Mouse (Mus musculus) liver, adult 10 weeks (tissue): ENCODE results near the gene Hcn3. TPM values are rescaled to one million over a fixed set of nuclear protein-coding genes. Genes with fewer than 3 reads are reported as not detected.

Source experiments
- polyA plus RNA-seq: library from polyadenylated mRNA; stranded (reverse); fragments of 350-450 nt; fragmentation: Illumina TruSeq; extraction: RNeasy Lipid Tissue Mini Kit (QIAGEN cat#74804); gene quantifications from one replicate; pipeline ENCODE4 v1.2.3, GENCODE M21; 2014; ENCODE audit warnings: low read depth, low replicate concordance

Hcn3 gene
- polyA plus RNA-seq = not detected

DNA sequence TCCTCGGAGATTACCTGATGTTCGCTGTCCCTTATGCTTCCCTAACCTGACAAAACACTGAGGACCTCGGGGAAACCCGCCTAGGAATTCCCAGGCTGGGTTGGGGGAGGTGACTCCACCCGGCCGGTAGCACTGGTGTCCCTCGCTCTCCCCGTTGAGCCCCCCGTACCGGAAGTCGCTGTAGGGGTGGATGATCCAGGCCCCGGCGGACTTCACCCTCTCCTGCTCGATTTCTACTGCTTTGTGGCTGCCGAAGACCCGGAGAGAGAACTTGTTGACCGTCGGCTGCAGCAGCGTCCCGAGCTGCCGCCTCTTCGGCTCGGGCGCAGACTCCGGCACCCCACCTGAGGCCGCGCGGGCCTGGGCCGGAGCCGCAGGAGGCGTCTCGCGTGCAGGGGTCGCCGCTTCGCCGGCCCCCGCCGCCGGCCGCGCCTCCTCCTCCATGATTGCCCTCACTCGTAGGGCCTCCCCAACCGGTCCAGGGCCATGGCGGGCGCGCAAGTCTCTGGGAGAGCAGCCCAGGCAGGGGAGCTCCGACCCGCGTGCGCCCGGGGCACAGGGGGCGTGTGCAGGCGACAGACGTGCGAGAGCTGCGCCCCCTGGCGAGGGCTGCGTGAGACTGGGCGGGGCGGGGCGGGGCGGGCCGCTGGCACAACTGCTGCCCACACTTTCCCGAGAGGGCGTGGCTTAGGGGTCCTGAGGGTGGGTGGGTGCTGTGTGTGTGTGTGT is at the start of gene Hcn3:
TSS of gene Hcn3 (minus strand) at position 581 of the 729 bp plus-strand sequence.

DNA sequence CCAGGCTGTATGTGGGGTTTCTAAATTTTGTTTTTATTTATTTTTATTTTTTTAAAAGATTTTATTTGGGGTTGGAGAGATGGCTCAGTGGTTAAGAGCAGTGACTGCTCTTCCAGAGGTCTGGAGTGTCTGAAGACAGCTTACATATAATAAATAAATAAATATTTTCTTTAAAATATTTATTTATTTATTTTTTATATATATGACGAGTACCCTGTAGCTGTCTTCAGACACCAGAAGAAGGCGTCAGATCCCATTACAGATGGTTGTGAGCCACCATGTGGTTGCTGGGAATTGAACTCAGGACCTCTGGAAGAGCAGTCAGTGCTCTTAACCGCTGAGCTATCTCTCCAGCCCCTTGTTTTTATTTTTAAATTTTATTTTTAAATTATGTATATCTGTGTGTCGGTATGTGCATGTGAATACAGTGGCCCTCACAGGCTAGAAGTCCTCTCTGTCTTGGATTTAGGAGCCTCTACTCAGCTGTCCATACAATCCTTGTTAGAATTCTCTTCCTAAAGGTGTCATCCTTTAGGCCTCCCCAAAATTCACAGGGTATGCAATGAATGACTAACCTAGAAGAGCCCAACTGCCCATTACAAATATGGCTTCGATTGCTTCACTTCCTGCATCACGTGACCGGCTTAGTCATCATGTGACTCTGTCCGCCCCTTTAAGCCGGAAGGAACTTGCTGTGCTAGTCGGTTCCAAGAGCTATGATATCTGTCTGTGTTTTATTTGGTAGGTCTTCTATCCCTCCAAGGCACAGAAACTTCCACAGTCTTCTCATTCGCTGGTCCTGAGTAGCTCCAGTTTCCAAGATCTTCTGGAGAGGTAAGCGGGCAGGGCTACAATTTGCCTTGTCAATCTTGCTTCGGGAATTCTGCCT is 42.5 kb upstream of the Hcn3 start, which contains the start of gene Gba:
TSS of gene Gba (plus strand) at position 676 of the 889 bp plus-strand sequence.

DNA sequence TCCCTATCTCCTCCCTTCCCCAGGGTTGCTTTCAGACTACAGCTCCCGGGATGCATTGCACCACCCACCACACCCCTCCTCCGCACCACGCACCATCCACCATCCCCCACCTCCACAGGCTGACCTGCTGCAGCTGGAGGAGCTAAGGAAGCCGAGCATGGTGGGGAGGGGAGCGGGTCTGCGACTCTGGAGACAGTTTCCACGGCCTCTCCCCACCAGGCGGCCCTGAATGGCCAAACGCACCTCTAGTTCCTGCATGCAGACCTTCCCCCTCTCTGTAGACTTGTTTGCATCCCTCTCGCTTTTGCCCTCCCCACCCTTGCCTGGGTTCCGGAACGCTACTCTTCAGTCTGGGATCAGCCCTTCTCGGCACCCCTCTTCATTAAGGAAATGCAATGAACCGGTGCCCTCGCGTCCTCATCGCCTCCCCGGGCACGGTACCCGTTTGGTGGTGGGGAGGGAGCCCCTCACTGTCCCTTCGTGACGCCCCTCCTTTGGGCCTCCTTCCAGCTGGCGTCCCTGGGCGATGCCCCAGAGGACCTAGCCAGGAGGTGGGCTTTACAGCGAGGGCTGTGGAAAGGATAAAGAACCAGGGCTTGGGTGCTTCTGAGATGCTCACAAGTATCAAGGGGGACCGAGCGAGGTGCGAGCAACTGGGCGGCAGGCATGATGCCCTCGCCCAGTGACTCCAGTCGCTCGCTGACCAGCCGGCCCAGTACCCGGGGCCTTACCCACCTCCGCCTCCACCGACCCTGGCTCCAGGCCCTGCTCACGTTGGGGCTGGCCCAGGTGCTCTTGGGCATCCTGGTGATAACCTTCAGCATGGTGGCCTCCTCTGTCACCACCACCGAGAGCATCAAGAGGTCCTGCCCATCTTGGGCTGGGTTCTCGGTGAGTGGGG is 23.3 kb upstream of the Hcn3 start, which contains the start of gene Fam189b:
TSS of gene Fam189b (plus strand) at position 86 of the 901 bp plus-strand sequence.

DNA sequence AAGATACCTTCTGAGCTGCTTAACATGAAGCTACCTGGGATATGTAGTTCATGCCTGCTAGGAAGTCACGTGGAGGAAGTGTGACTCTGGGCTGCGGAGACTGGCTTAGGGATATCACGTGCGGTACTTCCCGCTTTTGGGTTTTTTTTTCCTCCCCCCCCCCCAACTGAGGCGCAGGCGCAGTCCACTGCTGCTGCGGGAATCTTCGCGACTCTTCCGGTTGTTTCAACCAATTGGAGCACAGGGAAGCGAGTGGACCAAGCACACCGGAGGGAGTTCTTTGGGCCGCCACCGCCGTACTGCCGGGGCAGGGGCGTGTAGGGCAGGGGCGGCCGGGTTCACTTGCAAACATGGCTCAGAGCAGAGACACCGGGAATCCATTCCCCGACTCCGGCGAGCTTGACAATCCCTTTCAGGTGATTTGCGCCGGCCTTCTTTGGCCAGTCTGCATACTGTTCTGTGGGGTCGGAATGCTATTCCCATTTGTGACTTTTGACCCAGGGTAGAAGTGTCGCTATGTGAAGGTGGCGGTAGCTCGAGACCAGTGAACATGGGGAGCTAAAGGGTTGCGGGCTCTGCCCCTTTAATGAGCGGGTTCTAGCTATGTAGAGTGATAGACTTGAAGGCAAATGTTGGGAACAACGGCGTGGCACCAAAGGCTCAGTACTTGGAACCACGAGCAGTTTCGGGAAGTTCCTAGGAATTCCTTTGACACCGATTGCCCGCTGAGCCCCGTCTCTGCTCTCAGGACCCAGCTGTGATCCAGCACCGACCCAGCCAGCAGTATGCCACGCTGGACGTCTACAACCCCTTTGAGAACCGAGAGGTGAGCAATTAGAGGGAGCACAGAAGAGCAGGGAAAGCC is 17.5 kb upstream of the Hcn3 start, which contains the start of gene Scamp3:
TSS of gene Scamp3 (plus strand) at position 232 of the 865 bp plus-strand sequence.

DNA sequence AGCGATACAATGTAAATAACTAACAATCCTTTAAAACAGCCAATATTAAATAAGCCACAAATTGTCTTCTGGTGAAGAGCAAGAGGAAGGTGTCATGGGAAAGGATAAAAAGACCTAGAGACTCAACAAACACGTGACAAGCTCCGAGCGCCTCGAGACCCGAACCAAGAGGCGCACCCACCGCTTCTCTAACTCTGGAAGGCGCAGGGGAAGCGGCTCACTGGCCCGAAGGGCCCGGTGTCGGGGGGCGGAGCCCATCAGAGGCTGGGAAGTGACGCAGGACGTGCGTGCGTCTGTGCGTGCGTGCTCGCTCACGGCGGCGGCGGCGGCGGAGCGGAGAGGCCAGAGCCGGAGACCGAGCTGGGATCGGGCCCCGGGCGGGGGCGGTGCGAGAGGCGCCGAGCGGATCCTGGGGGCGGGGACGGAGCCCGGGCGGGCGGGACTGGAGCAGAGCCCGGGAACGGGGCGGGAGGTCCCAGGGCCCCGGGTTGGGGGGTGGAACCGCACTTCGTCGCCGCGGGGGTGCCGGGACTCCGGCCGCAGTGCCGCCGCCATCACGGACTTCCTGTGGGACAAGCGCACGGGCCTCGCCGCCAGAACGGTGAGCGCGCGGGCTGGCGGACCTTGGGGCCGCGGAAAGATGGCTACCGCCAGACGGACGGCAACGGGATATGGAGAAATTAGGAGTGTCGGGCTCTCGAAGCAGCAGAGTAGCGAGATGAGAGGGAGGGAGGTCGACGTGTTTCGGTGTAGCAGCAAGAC is 4.7 kb upstream of the Hcn3 start, which contains the start of gene Clk2:
TSS of gene Clk2 (plus strand) at position 290 of the 762 bp plus-strand sequence.

DNA sequence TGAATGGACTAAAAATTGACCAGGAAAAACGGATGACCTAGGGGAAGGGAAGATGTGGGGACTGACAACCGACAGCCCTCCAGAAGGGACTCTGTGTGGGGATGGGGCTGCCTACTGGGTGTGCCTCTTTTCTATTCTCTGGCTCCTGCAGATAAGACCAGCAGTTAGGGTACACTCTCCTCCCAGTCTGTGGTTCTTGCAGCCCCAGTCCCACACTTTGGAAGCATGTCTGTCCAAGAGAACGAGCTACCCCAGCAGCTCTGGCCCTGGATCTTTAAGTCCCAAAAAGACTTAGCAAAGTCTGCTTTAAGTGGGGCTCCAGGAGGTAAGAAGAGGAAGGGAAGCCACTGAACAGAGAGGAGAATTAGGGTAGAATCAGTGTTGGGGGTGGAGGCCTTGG is 24.0 kb downstream of the Hcn3 start, which contains the start of gene Pklr:
TSS of gene Pklr (plus strand) at position 185 of the 400 bp plus-strand sequence.

DNA sequence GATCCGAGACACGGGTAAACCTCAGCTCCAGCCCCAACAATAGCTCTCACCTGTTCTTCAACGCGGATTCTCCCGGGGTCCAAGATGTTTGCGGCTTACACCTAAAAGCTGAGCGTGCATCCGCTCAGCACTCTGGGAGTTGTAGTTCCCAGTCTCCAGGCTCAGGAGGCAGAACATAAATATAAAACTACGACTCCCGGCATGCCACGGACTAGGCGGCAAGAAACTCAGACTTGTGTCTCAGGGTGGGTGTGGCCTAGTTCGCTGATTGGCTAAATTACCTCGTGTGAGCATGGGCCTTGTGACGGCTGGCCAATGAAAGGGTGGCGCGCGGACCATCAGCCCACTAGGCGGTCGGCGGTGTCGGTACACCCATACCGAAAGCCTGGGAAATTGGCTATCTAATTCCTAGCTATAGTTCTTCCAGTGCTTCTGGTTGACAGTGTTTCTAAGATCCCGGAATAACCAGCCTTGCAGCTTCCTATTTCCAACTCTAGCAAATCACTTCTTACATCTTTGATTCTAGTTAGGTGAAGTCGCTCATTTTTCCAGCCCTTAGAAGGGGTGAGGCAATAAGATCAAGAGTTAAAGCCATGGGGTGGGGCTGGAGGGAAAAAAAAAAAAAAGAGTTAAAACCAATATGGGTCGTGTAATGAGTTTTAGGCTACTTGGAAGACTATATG is 58.0 kb downstream of the Hcn3 start, which contains the start of gene Fdps:
TSS of gene Fdps (minus strand) at position 148 of the 683 bp plus-strand sequence.

DNA sequence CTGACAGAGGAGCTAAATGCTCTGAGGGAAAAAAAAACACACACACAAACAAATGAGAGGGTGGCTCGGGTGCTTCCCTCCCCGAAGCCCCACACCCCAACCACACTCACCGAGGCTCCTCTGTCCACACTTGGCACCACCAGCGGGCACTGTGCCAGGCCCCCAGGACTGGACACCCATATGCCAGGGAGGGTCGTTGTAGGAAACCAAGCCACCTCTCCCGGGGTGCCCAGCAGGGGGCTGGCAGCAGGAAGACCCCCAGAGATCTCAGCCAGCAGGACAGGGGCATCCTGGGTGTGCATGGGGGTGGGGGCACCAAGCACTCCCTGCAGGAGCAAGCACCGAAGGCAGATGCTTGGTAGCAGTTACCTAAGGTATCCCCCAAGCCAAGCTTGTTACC is 59.2 kb downstream of the Hcn3 start, which contains the start of gene Gm43738:
TSS of gene Gm43738 (minus strand) at position 289 of the 400 bp plus-strand sequence.

Other genes starting within 250 kb of the Hcn3 start
- 1.4 TPM for gene Msto1, start 246.2 kb downstream of the Hcn3 start, polyA plus RNA-seq
- 11.3 TPM for gene Ash1l, start 209.6 kb downstream of the Hcn3 start, polyA plus RNA-seq
- gene Dap3, start 209.0 kb downstream of the Hcn3 start, polyA plus RNA-seq = 59.9 TPM
- 1.8 TPM for gene Rusc1, start 66.9 kb downstream of the Hcn3 start, polyA plus RNA-seq
- gene Gm43738, start 59.1 kb downstream of the Hcn3 start, polyA plus RNA-seq = not detected
- gene Fdps, start 58.2 kb downstream of the Hcn3 start, polyA plus RNA-seq = 96.2 TPM
- 35.7 TPM for gene Pklr, start 24.1 kb downstream of the Hcn3 start, polyA plus RNA-seq
- 8.1 TPM for gene Clk2, start 4.6 kb upstream of the Hcn3 start, polyA plus RNA-seq
- gene Scamp3, start 17.3 kb upstream of the Hcn3 start, polyA plus RNA-seq = 9.4 TPM
- gene Fam189b, start 22.9 kb upstream of the Hcn3 start, polyA plus RNA-seq = not detected
- 10.3 TPM for gene Gba, start 42.7 kb upstream of the Hcn3 start, polyA plus RNA-seq
- not detected for gene Thbs3, start 55.0 kb upstream of the Hcn3 start, polyA plus RNA-seq
- gene Mtx1, start 66.9 kb upstream of the Hcn3 start, polyA plus RNA-seq = 32.9 TPM
- 0.87 TPM for gene Muc1, start 68.9 kb upstream of the Hcn3 start, polyA plus RNA-seq
- gene Krtcap2, start 85.8 kb upstream of the Hcn3 start, polyA plus RNA-seq = 38.0 TPM
- gene Trim46, start 86.1 kb upstream of the Hcn3 start, polyA plus RNA-seq = not detected
- gene Dpm3, start 99.2 kb upstream of the Hcn3 start, polyA plus RNA-seq = not detected
- gene Slc50a1, start 110.4 kb upstream of the Hcn3 start, polyA plus RNA-seq = 5.9 TPM
- gene Efna1, start 120.9 kb upstream of the Hcn3 start, polyA plus RNA-seq = 11.2 TPM
- gene Efna3, start 162.8 kb upstream of the Hcn3 start, polyA plus RNA-seq = not detected
- not detected for gene Efna4, start 177.8 kb upstream of the Hcn3 start, polyA plus RNA-seq
- 0.74 TPM for gene Adam15, start 189.8 kb upstream of the Hcn3 start, polyA plus RNA-seq
- gene Dcst2, start 201.8 kb upstream of the Hcn3 start, polyA plus RNA-seq = not detected
- gene Dcst1, start 205.1 kb upstream of the Hcn3 start, polyA plus RNA-seq = not detected
- 6.9 TPM for gene Zbtb7b, start 234.6 kb upstream of the Hcn3 start, polyA plus RNA-seq
- gene Lenep, start 242.6 kb upstream of the Hcn3 start, polyA plus RNA-seq = 1.6 TPM